Mouse (Mus musculus) midbrain, postnatal 0 days (tissue): ENCODE data around the gene Plcb1. TPM values are rescaled to one million over a fixed set of nuclear protein-coding genes. Genes with fewer than 3 reads are reported as not detected.

ENCODE experiments used
- ATAC-seq: fragments of 200-750 bp; cut with Nextera tagmentation; 2 replicates; pipeline ENCODE4 v1.8.0; 2017; ENCODE audit warnings: moderate number of reproducible peaks, mild to moderate bottlenecking, moderate TSS enrichment, moderate library complexity; ENCODE audit not compliant: low FRiP score
- DNase-seq: peaks from one replicate; pipeline ENCODE4 v3.0.0-alpha.2; 2015; ENCODE audit warnings: low spot score
- H3K27ac ChIP-seq: fragments of 300-500 bp; sonication (generic); 2 replicates; pipeline ENCODE4 v1.5.1; 2014; ENCODE audit warnings: low read depth, mild to moderate bottlenecking, low read length, mixed read lengths
- H3K27me3 ChIP-seq: fragments of 300-500 bp; sonication (generic); 2 replicates; pipeline ENCODE4 v1.6.1; 2014; ENCODE audit warnings: low read length, control low read depth, mixed read lengths; ENCODE audit not compliant: insufficient read depth
- H3K36me3 ChIP-seq: fragments of 300-500 bp; sonication (generic); 2 replicates; pipeline ENCODE4 v1.6.1; 2014; ENCODE audit warnings: low read length, control low read depth, mixed read lengths; ENCODE audit not compliant: insufficient read depth
- H3K4me1 ChIP-seq: fragments of 300-500 bp; sonication (generic); 2 replicates; pipeline ENCODE4 v1.6.1; 2014; ENCODE audit warnings: mild to moderate bottlenecking, control low read depth, antibody characterized with exemption, low read length, mixed read lengths; ENCODE audit not compliant: insufficient read depth
- H3K4me2 ChIP-seq: fragments of 300-500 bp; sonication (generic); 2 replicates; pipeline ENCODE4 v1.6.1; 2014; ENCODE audit warnings: low read depth, mild to moderate bottlenecking, low read length, mixed read lengths; ENCODE audit not compliant: poor library complexity, severe bottlenecking
- H3K4me3 ChIP-seq: fragments of 300-500 bp; sonication (generic); 2 replicates; pipeline ENCODE4 v1.5.1; 2014; ENCODE audit warnings: low read depth, mild to moderate bottlenecking, low read length, moderate library complexity
- H3K9ac ChIP-seq: fragments of 300-500 bp; sonication (generic); replicated peaks from 2 replicates; pipeline ENCODE4 v1.6.1; 2014; ENCODE audit warnings: mild to moderate bottlenecking, low read length, moderate library complexity, mixed read lengths; ENCODE audit not compliant: poor library complexity, severe bottlenecking
- H3K9me3 ChIP-seq: fragments of 300-500 bp; sonication (generic); 2 replicates; pipeline ENCODE4 v1.6.1; 2016; ENCODE audit warnings: low read length, control low read depth
- CTCF ChIP-seq: IDR thresholded peaks from 2 replicates; pipeline ENCODE4 v1.5.1; 2016; ENCODE audit warnings: antibody characterized with exemption, mild to moderate bottlenecking
- WGBS: fragments of 180-500 bp; shearing (Covaris S2); extraction: QIAGEN DNeasy Blood & Tissue Kit; methylation state at CpG from one replicate; pipeline ENCODE4 v1.1.7; 2014; 5-methylcytosine and 5-hydroxymethylcytosine counted together
- polyA plus RNA-seq: library from polyadenylated mRNA; unstranded; fragments of >200 nt; fragmentation: Nextera tagmentation; extraction: Ambion mirVana; gene quantifications from 2 replicates; pipeline ENCODE4 v1.2.1, GENCODE M21; 2015
- total RNA-seq: library from RNA; depleted of rRNA; stranded (reverse); fragments of >200 nt; gene quantifications from 2 replicates; pipeline ENCODE4 v1.2.3, GENCODE M21; 2014

Gene Plcb1
- total and polyA plus RNA-seq, 2 experiments from 2014 or later: 36.1 to 59.0 TPM

DNA sequence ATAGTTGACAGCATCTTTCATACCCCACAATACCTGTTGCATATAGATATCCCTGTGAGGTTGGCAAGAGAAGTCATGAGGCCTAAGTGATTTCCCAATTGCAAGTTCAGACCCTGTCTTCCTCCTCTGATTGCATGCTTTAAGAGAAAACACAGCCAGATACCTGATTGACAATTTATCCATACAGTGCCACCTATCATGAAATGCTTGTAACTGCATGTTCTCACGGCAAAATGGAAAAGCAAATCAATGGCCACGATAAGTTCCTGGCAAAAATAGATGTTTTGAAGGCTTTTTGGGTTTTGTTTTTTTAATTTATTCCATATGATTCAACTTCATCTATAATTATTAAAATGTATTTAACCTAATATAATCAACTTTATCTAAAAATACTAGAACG lies 497.9 kb downstream of the Plcb1 start:
- H3K9me3 ChIP-seq: no peaks in the 10 kb centered on the region
- no peak overlapping the region for H3K27ac ChIP-seq
- no peak overlapping the region for H3K4me2 ChIP-seq
- no peaks in the 10 kb centered on the region for H3K27me3 ChIP-seq
- no peak overlapping the region for H3K9ac ChIP-seq
- ATAC-seq (no peak), DNase-seq (no peak)
- H3K36me3 ChIP-seq: no peaks in the 10 kb centered on the region
- TF ChIP-seq CTCF: peak; percentile 57
- H3K4me1 ChIP-seq: no peaks in the 10 kb centered on the region
- 74% methylated on average over 3 of the region's 3 CpGs for WGBS
- H3K4me3 ChIP-seq: no peak overlapping the region

DNA sequence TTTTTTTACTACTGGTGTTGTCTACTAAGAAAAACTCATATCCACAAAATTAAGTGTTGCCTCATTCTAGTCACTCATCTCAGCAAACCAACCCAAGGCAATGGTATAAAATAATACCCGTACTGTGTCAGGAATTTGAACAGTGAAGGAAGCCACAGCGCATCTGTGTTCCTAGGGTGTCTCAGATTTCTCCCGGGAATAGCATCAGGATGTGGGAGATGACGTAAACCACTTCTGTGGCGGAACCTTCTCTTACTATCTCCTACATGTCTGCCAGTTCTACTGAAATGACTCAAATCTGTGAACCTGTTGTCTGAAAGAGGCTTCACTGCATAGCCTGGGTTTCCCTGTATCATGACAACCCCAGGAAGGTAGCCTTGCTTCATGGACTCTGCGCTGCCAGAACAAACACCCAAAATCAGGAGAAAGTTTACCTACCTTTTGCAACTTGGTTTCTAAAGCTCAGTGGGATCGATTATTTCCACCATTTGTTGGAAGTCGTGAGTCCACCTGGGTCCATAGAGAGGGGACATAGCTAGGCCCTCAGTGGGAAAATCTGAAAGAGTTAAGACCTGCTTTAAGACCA lies 510.4 kb downstream of the Plcb1 start:
- H3K36me3 ChIP-seq: no peaks in the 10 kb centered on the region
- no peak overlapping the region for H3K27ac ChIP-seq

DNA sequence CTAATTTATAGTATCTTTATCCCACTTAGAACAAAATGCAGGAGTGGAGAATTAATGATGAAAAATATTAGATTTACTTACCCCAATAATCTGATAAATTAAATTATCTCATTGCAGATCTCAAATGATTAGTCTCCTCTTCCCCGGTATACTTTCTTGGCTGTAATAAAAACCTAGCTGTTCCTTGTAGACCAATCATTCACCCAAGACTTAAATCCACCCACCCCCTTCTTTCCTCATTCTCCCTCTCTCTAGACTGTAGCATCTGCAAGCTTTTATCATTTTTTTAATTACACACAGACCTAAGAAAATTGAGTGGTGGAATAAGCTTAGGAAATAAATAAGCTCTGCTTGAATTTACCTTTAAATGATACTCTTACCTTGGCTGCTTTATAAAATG lies 514.6 kb downstream of the Plcb1 start:
- Histone ChIP-seq H3K27me3 (no peaks in the 10 kb centered on the region), H3K4me2 (no peak overlapping the region), H3K4me3 (no peak overlapping the region), H3K9ac (no peak overlapping the region), H3K9me3 (no peaks in the 10 kb centered on the region), H3K27ac (no peak overlapping the region), H3K36me3 (no peaks in the 10 kb centered on the region), H3K4me1 (no peaks in the 10 kb centered on the region)
- WGBS: 69% methylated on average over 1 of the region's 1 CpGs
- DNase-seq: no peak
- no peak for ATAC-seq
- TF ChIP-seq CTCF: no peak

More for the DNA sequence above, 510.4 kb downstream of the Plcb1 start:
- Histone ChIP-seq H3K27me3 (no peaks in the 10 kb centered on the region), H3K9me3 (no peaks in the 10 kb centered on the region), H3K9ac (no peak overlapping the region), H3K4me3 (no peak overlapping the region), H3K4me2 (no peak overlapping the region), H3K4me1 (no peaks in the 10 kb centered on the region)
- no peak for TF ChIP-seq CTCF
- ATAC-seq: no peak
- no peak for DNase-seq
- WGBS: 93% methylated on average over 8 of the region's 8 CpGs

DNA sequence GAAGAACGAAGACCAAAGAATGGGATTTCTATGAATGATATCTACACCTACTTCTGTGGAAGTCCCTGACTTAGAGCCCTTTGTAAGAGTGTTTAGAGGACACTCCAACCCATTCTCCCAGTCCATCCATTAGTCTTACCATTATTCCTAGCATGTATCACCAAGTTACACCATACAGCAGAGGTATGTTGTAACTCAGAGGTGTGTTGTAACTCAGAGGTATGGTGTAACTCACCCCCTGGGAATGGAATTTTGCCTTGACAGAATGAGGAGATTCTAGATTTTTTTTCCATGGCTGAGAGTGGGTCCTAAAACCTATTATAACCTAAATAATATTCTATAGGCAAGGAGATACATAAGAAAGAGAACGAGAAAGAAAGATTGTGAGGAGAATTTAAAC lies 516.6 kb downstream of the Plcb1 start:
- Histone ChIP-seq H3K27me3 (no peaks in the 10 kb centered on the region), H3K9ac (no peak overlapping the region), H3K4me3 (no peak overlapping the region), H3K27ac (no peak overlapping the region), H3K9me3 (no peaks in the 10 kb centered on the region), H3K4me1 (no peaks in the 10 kb centered on the region), H3K36me3 (no peaks in the 10 kb centered on the region), H3K4me2 (no peak overlapping the region)
- no peak for TF ChIP-seq CTCF
- WGBS: 95% methylated on average over 2 of the region's 2 CpGs
- ATAC-seq (no peak), DNase-seq (no peak)

DNA sequence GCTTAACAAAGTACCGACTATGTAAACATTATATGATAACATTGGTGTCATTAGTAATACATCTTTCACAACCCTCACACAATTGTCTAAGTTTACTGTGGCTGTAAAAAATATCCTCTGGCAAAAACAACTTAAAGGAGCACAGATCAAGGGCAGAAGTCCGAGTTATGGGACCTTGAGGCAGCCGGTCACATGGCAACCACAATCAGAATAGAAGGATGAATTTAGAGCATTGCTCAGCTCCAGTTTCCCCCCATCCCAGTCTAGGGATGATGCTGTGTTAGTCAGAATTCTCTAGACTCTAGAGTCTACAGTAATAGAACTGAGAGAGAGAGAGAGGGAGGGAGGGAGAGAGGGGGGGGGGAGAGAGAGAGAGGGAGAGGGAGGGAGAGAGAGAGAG lies 519.3 kb downstream of the Plcb1 start:
- WGBS: 88% methylated on average over 3 of the region's 3 CpGs
- Histone ChIP-seq H3K4me1 (no peaks in the 10 kb centered on the region), H3K9ac (no peak overlapping the region), H3K4me2 (no peak overlapping the region), H3K9me3 (no peaks in the 10 kb centered on the region), H3K27ac (no peak overlapping the region), H3K4me3 (no peak overlapping the region), H3K27me3 (no peaks in the 10 kb centered on the region), H3K36me3 (no peaks in the 10 kb centered on the region)
- DNase-seq: no peak
- TF ChIP-seq CTCF: no peak
- ATAC-seq: no peak

DNA sequence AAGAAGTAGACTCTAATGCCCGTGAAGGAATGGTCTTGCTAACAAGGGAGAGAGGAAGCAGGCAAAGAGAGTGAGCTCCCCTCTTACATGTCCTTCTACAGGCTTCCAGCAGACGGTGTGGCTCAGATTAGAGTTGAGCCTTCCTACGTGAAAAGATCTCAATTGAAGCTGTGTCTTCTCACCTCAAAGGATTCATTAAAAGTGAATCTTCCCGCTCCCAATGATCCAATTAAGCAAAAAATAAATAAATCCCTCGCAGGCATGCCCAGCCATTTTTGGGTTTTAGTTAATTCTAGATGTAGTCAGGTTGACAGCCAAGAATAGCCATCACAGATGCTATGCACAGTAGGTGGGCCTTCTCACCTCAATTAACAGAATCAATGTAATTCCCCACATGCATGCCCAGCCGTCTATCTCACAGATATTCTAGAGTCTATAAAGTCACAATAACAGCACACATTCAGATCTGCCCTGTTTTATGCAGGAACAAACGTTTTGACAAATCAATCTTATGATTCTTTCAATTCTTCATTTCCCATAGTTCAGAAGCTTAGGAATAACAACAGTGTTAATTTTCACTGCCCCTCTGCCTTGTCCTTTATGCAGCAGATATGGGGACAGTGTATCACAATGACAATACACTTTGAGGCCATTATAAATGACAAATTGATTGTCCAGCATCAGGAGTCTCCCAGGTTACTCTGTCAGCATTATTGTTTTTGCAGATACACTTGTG lies 520.0 kb downstream of the Plcb1 start:
- TF ChIP-seq CTCF: no peak
- Histone ChIP-seq H3K36me3 (no peaks in the 10 kb centered on the region), H3K9ac (no peak overlapping the region), H3K27ac (no peak overlapping the region), H3K27me3 (no peaks in the 10 kb centered on the region), H3K9me3 (no peaks in the 10 kb centered on the region), H3K4me3 (no peak overlapping the region), H3K4me2 (no peak overlapping the region), H3K4me1 (no peaks in the 10 kb centered on the region)
- DNase-seq (peak; percentile 85), ATAC-seq (no peak; the same call in 1 of the 2 replicates)
- 32% methylated on average over 7 of the region's 7 CpGs for WGBS
